ENCODE assay signal across 17 mouse cellular contexts in the genomic region with DNA sequence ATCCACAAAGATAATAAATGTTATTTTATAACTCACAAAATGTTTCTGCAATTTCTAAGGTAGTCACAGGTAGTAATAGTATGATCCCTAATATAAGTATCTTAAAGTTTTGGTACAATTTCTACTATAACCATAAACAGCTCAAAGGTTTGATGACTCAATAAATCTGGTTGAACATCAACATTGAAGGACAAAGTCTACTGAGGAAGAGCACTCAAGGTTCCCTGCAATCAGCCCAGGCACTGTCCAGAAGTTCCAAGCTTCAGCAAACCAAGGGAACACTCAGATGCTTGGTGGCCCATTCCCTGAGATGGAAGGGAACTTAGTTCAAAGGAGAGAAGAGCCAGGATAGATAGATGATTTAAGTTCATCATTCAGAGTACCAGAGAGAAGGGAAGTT.
"Had no signal": no experiment of that assay in that cellular context is flagged by ENCODE, and none has a peak within 500 bp of the region (broad histone marks: within the 10 kb centered on the region; RNA-seq: fewer than 3 reads in every experiment).

No protein-coding gene starts in this region.

- H3K4me2 ChIP-seq: lung, embryonic 14.5 days; midbrain, embryonic 12.5 days; neural tube, embryonic 13.5 days; neural tube, embryonic 15.5 days; stomach, embryonic 15.5 days had no signal

- H3K4me1 ChIP-seq: midbrain, embryonic 10.5 days; midbrain, embryonic 12.5 days; neural tube, embryonic 13.5 days; neural tube, embryonic 15.5 days; stomach, embryonic 15.5 days had no signal

- H3K27ac ChIP-seq: midbrain, embryonic 10.5 days; midbrain, embryonic 12.5 days; neural tube, embryonic 13.5 days; neural tube, embryonic 15.5 days; stomach, embryonic 15.5 days; stomach, postnatal 0 days had no signal

- H3K4me3 ChIP-seq: midbrain, embryonic 10.5 days; midbrain, embryonic 12.5 days; myocyte; neural tube, embryonic 13.5 days; neural tube, embryonic 15.5 days; stomach, embryonic 15.5 days had no signal

- DNase-seq: lung, adult 18-20 months; lung, embryonic 14.5 days; lung, postnatal 10 days; lung, postnatal 4 days; midbrain, embryonic 14.5 days; right cerebral cortex, postnatal 14 days; thymus, adult 18-20 months; thymus, postnatal 14 days; thymus, postnatal 36 days had no signal

- H3K36me3 ChIP-seq: midbrain, embryonic 10.5 days; midbrain, embryonic 12.5 days; neural tube, embryonic 13.5 days; neural tube, embryonic 15.5 days; stomach, embryonic 15.5 days had no signal

- H3K9me3 ChIP-seq: midbrain, embryonic 10.5 days; midbrain, embryonic 12.5 days; neural tube, embryonic 13.5 days; neural tube, embryonic 15.5 days; stomach, embryonic 15.5 days had no signal

- ATAC-seq: midbrain, embryonic 16.5 days had no signal

- H3K9ac ChIP-seq: lung, embryonic 14.5 days; midbrain, embryonic 12.5 days; neural tube, embryonic 13.5 days; neural tube, embryonic 15.5 days; stomach, embryonic 15.5 days had no signal

- H3K27me3 ChIP-seq: midbrain, embryonic 12.5 days; neural tube, embryonic 13.5 days; neural tube, embryonic 15.5 days; stomach, embryonic 15.5 days had no signal
